Mouse (Mus musculus): ENCODE results near the gene Ccdc15.
"Not testable (repeated sequence)": the region's sequence is repeated elsewhere in the genome, so short reads cannot be mapped to it uniquely, and the experiment has no call there.

Ccdc15 gene

DNA sequence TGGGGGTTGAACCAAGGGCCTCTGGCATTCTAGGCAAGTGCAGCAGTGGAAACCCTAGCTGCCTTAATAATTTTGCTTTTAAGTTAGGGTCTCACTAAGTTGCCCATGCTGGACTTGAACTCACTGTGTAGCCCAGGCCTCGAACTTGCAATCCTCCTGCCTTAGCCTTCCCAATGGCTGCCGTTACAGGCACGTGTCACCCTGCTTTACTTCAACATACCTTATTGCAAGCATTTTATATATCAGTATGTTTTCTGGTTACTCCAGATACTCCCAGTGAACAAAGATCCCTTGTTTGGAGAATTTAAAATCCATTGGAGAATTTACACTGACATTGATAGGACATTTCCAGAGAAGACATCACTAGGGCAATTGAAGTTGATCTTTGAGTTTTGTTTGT is 818 bp upstream of the Ccdc15 start:
- no peak for DNase-seq

GRCm38 (mm10) chr9:37347184-37347987 is 846 bp downstream of the Ccdc15 start:
- peak in 1 of 2 experiments; percentile 12 for DNase-seq

GRCm38 (mm10) chr9:37345406-37345805 is 2.8 kb downstream of the Ccdc15 start:
- DNase-seq = no peak

DNA sequence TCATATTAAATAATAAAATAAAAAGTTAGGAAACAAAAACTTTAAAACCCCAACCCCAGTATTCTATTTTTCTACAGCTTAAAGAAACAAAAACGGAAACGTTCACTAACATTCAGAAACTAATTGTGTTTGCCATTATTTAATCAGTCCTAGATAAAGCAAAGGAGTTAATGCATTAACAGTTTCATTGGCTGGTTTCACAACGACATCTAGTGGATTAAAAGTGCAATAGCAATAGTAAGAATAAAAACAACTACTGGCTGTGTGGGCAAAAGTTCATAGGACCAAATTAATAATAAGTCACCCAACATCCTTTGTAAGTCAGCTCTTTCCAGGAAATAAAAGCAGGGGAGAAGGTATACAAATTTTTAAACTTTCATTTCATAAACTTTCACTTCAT is 18.8 kb downstream of the Ccdc15 start:
- no peak for DNase-seq

- DNase-seq = no peak
Measured at GRCm38 (mm10) chr9:37301720-37302119, 46.5 kb downstream of the Ccdc15 start.

GRCm38 (mm10) chr9:37300501-37300900 is 47.7 kb downstream of the Ccdc15 start:
- DNase-seq = not testable (repeated sequence)

DNA sequence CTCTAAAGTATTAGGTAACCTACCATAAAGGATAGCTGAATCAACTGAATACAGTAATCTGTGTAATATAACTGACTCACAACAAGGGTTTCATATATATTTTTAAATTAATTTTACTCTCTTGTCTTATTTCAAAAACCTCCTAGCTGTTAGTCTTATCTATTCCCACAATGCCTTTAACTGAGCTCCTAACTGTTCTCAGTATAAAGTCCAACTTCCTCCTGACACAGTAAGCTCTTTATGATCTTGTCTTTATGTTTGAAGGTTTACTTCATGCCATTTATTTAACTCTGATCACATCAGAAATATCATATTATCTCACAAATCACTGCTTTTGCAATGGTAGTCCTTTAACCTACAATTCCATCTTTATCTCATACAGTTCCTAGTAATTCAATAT is 52.6 kb downstream of the Ccdc15 start:
- DNase-seq = no peak

DNA sequence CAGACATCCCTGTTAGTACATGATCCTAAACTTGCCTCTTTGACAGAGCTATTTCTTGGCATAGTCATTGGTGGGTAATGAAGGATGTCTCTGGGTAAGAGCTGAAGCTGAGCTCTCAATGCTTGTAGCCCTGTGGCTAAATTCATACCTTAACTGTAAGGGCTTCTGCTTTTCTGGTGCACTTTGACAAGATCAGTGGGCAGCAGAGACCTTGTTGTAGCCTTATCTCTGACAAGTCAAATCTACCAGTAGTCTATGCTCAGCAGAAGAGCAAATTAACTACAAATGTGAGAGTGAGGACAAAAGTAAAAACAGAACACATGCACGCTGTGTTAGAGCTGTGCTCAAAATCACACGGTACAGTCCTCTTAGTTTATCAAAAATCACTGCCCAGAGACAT is 81.6 kb downstream of the Ccdc15 start:
- no peak for DNase-seq

- DNase-seq = peak; percentile 73 to 76
Measured at GRCm38 (mm10) chr9:37255889-37256225, 92.4 kb downstream of the Ccdc15 start.

DNA sequence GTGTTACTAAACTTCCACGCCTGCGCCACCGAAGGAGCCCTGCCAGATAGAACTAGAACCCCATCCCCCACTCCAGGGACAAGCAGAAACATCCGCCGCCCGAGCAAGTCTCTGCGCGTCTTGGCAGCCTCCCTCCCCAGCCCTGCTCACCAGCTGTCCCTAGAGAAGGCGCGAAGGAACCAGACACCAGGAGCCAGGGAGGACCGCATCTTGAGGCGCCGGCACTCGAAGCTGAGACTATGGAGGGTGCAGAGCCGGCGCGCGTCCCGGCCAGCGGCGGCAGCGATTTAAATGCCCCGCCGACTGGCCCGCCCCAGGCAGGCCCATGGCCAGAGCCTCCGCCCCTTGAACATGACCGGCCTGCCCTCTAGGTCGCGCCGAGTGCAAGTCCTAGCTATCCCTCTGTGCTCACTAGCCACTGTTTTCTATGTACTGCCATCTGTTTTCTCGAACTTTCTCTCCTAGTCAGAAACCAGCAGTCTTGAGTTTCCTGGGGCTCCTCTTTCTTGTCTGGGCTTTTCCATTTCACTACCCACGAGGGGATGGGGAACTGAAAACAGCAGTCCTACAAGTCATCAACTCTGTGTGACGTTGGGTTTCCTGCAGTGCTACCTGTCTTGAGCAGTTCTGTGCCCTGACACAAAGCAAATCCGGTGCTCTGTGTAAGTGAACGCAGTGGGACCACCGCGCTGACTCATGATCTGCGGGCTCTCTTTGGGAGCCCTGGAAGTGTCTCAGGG is 92.9 kb downstream of the Ccdc15 start, which contains the start of gene Slc37a2:
TSS of gene Slc37a2 (minus strand) at position 590 of the 740 bp plus-strand sequence.
- DNase-seq = peak; percentile 76 to 81

DNA sequence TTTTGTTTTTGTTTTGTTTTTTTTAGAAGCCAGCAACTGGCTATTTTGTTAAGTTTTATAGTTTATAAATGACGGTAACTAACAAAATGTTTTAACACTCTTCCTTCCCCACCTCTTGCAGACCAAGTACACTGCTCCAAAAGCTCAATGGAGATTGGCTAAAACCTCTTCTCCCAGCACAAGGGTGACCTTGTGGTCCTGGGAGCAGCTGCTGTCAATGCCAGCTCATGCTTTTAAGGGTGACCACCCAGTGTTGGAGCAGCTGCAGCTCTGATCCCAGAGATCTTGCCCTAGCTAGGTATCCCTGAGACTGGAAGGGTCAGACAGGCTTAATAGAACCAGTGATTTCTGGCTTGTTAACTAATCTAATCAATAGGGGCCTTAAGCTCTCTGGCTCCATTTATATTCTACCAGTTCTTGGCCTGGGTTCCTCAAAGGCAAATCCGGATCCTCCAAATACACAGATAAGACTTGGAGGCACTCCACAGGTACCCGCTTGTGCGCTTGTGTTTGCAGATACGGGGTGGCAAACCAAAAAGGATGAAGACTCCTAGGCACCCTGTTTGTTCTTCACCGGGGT is 93.6 kb downstream of the Ccdc15 start:
- no peak for DNase-seq

DNA sequence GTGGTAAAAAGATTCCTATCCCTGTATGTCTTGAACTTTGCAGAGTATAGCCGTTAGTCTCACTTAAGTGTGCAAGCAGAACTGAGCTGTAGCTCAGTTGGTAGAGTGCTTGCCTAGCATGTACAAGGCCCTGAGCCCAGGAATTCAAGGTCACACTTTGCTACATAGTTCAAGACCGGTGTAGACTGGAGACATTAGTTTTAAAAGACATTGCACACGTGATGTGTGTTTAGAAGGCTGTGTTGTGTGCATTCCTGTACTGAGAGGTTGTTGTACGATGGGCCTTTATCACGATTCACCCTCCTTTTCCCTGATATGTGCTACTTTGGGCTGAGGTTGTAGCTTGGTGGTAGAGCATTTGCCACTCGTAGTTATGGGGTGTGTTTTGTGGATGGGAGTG is 97.6 kb downstream of the Ccdc15 start:
- DNase-seq = no peak

DNA sequence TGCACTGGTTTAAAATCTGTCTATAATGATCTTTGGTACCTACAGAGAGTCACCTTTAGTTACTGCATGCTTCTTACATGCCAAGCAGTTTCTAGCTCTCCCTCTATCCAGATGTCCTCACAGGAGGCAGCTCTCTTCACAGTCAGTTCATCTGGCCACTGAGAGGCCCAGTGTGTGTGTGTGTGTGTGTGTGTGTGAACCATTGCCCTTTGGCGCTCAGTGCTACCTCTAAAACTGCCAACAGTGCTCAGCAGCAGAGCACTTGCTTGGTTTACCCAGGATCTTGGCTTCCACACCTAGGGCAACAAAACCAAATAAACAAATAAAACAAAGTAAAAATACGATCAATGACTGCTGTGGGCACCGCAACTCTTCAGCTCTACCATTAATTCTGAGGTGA is 98.3 kb downstream of the Ccdc15 start:
- no peak for DNase-seq

- peak in 1 of 2 experiments; percentile 63 for DNase-seq
Measured at GRCm38 (mm10) chr9:37248381-37248906, 99.8 kb downstream of the Ccdc15 start.

GRCm38 (mm10) chr9:37247429-37247828 is 100.8 kb downstream of the Ccdc15 start:
- DNase-seq = peak in 1 of 2 experiments; percentile 44

GRCm38 (mm10) chr9:37245810-37246209 is 102.4 kb downstream of the Ccdc15 start:
- no peak for DNase-seq

GRCm38 (mm10) chr9:37245404-37245803 is 102.8 kb downstream of the Ccdc15 start:
- DNase-seq = peak in 1 of 2 experiments; percentile 40

DNA sequence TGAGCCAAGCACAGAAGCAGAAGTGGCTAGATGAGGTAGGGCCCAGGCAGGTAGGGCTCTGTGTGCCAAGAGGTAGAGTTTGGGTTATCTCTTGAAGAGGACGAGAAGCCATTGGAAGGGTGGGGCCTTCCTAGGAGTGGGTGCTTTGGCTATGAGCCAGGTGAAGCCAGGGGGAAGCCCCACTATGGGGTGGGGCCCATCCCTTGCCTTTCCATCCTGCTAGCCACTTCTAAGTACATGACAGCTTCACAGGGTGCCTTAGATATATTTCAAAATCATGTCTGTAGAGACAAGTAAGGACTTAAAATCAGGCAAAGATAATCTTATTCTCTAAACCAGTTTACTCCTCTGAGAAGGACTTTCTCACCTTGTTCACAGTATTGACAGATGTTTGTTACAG is 103.6 kb downstream of the Ccdc15 start:
- DNase-seq = no peak

- DNase-seq = no peak
Measured at GRCm38 (mm10) chr9:37242764-37243163, 105.5 kb downstream of the Ccdc15 start.

DNA sequence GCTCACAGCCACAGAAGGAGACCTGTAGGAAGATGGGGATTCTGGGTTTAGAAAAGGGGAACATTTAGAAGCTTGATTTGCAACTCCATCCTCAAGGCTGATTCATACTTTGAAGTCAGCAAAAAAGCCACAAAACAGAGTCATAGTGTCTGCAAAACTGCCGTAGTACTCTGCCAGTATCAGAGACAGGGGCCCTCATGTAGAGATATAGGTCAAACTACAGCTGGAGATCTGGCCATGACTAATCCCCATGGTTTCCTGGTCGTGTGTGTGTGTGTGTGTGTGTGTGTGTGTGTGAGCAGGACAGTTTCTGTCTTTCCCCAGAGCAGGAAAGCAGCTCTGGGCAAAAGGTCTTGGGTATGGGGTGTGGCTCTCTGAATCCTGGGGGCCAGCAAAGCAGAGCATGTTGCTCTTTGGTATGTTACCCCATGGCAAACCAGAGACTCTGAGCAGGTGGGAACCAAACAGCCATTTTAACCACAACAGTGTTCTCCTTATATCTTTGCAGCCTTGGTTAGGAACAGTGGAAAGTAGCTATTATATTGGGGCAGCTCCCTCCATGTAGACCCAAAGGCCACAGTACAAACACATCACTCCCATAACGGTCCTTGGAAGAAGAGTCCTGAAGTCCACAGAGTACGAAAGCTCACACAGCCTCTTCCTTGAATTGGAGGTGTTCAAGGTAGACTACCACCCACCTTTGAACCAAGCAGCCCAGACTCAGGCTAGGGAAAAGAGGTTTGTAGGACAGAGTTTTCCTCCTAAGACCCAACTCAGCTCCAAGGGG is 112.1 kb downstream of the Ccdc15 start:
- DNase-seq = peak; percentile 59 to 65

- peak in 1 of 2 experiments; percentile 68 for DNase-seq
Measured at GRCm38 (mm10) chr9:37232201-37233195, 115.7 kb downstream of the Ccdc15 start.

All from thymus, postnatal 36 days (tissue).